Mouse (Mus musculus) CH12.LX (cell line): ENCODE data around the gene Gm13030. TPM values are rescaled to one million over a fixed set of nuclear protein-coding genes. Genes with fewer than 3 reads are reported as not detected.

ENCODE experiments used
- DNase-seq: peaks from one replicate; pipeline ENCODE4 v3.0.0-alpha.2; 2013; ENCODE audit errors: extremely low read depth
- H3K27ac ChIP-seq: 2 replicates; pipeline ENCODE4 v1.5.1; 2012; ENCODE audit warnings: low read depth, mild to moderate bottlenecking, control low read depth, moderate library complexity; ENCODE audit not compliant: insufficient read depth
- H3K27me3 ChIP-seq: replicated peaks from 2 replicates; pipeline ENCODE3; 2012; ENCODE audit warnings: inconsistent platforms
- H3K36me3 ChIP-seq, 2 experiments: replicated peaks in 1 of 2; 2 replicates each; pipeline versions ENCODE3 to v1.6.1; 2012; ENCODE audit warnings: inconsistent platforms in 1 of 2, low read length in 1 of 2, mild to moderate bottlenecking in 1 of 2, mixed read lengths in 1 of 2, moderate library complexity in 1 of 2; ENCODE audit not compliant: control insufficient read depth in 1 of 2, insufficient read depth in 1 of 2
- H3K4me1 ChIP-seq, 2 experiments: 2 replicates each; pipeline ENCODE4 v1.6.1; 2012; ENCODE audit warnings: inconsistent platforms in 1 of 2, moderate library complexity in 1 of 2; ENCODE audit not compliant: insufficient read depth in 2 of 2, control insufficient read depth in 1 of 2
- H3K4me2 ChIP-seq: 2 replicates; pipeline ENCODE4 v1.6.1; 2012; ENCODE audit warnings: low read depth, mild to moderate bottlenecking, control low read depth; ENCODE audit not compliant: poor library complexity, insufficient read depth, severe bottlenecking
- H3K4me3 ChIP-seq, 3 experiments: fragments of 150-350 bp in 1 of 3; sonication (generic) in 1 of 3; replicated peaks in 1 of 3; 2 replicates each; pipeline versions ENCODE3 to v1.5.1; 2011 to 2012; ENCODE audit warnings: low read depth in 2 of 3, low read length in 2 of 3, mild to moderate bottlenecking in 2 of 3, moderate library complexity in 2 of 3, control low read depth in 1 of 3, improper control_type of control experiment in 1 of 3, inconsistent platforms in 1 of 3, mixed read lengths in 1 of 3; ENCODE audit not compliant: poor library complexity in 1 of 3
- H3K79me2 ChIP-seq: replicated peaks from 2 replicates; pipeline ENCODE4 v1.6.1; 2012; ENCODE audit warnings: mild to moderate bottlenecking, moderate library complexity; ENCODE audit not compliant: control insufficient read depth, poor library complexity, insufficient read depth, severe bottlenecking; ENCODE audit errors: extremely low read depth
- H3K9ac ChIP-seq: 2 replicates; pipeline ENCODE4 v1.6.1; 2012; ENCODE audit warnings: low read depth, mild to moderate bottlenecking, control low read depth, moderate library complexity; ENCODE audit not compliant: insufficient read depth
- H3K9me3 ChIP-seq: replicated peaks from 2 replicates; pipeline ENCODE3; 2012; ENCODE audit warnings: low read length, inconsistent platforms, mixed read lengths
- BHLHE40 ChIP-seq: IDR thresholded peaks from 2 replicates; pipeline ENCODE4 v1.6.1; 2011; ENCODE audit warnings: mild to moderate bottlenecking, low read depth, low read length, improper control_type of control experiment
- CHD2 ChIP-seq: IDR thresholded peaks from 2 replicates; pipeline ENCODE4 v1.6.1; 2011; ENCODE audit warnings: low read length, improper control_type of control experiment
- ELF1 ChIP-seq: IDR thresholded peaks from 2 replicates; pipeline ENCODE4 v1.6.1; 2014; ENCODE audit warnings: low read depth, mild to moderate bottlenecking, inconsistent platforms, low read length, improper control_type of control experiment
- JUN ChIP-seq: IDR thresholded peaks from 2 replicates; pipeline ENCODE4 v1.6.1; 2011; ENCODE audit warnings: low read depth, mild to moderate bottlenecking, low read length, improper control_type of control experiment, moderate library complexity; ENCODE audit not compliant: insufficient read depth
- JUND ChIP-seq: conservative IDR thresholded peaks from 2 replicates; pipeline ENCODE4 v1.6.1; 2011; ENCODE audit warnings: low read depth, low read length, improper control_type of control experiment
- TCF12 ChIP-seq: IDR thresholded peaks from 2 replicates; pipeline ENCODE4 v1.6.1; 2014; ENCODE audit warnings: low read depth, mild to moderate bottlenecking, inconsistent platforms, low read length, improper control_type of control experiment
- USF2 ChIP-seq: conservative IDR thresholded peaks from 2 replicates; pipeline ENCODE4 v1.6.1; 2011; ENCODE audit warnings: low read depth, low read length, improper control_type of control experiment
- dilution Hi-C: fragments of 300-500 bp; cut with MboI; formaldehyde crosslinking; loops from 2 replicates; pipeline ENCODE4 v1.14.3; 2020; ENCODE audit warnings: low sequenced_read_pairs; ENCODE audit not compliant: extremely low pct_unique_long_range_greater_than_20kb, extremely low pct_ligation_motif_present
- in situ Hi-C: fragments of 300-500 bp; cut with MboI; formaldehyde crosslinking; loops from 3 replicates; pipeline ENCODE4 v1.14.3; 2019; ENCODE audit warnings: low sequenced_read_pairs, low pct_ligation_motif_present, low pct_unique_long_range_greater_than_20kb, mixed read lengths
- polyA plus RNA-seq: library from polyadenylated mRNA; unstranded; fragments of >175 nt; gene quantifications from 2 replicates; pipeline ENCODE4 v1.2.1, GENCODE M21; 2012; ENCODE audit warnings: low read depth; ENCODE audit not compliant: insufficient read length
- total RNA-seq, 2 experiments: library from RNA; depleted of rRNA; stranded (reverse); fragments of 300-350 nt in 1 of 2; fragments of >200 nt in 1 of 2; gene quantifications; 2 replicates each; pipeline ENCODE4 v1.2.3; 2012 to 2014

Gene Gm13030
- total and polyA plus RNA-seq, 3 experiments = not detected

DNA sequence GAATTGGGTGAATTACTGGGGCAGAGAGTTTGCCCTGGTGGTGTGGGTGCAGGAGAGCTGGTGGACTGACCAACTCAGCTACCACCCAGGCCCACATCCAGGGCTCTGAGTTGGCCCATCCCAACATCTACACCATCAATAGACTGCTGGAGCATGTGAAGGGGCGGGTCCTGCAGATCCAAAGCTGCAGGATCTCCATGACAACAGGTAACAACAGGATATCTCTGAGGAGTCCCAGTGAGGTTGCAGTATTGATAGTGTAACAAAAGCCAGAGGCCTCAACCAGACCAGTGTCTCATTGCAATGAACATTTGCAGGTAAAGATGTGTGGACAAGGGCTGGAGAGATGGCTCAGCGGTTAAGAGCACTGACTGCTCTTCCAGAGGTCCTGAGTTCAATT lies 52.7 kb downstream of the Gm13030 start:
- H3K36me3 ChIP-seq = no peaks in the 10 kb centered on the region
- dilution Hi-C loops = no loop called here
- no peak for TF ChIP-seq JUN
- TF ChIP-seq JUND = no peak
- no peak for TF ChIP-seq BHLHE40
- TF ChIP-seq TCF12 = no peak
- no peak for TF ChIP-seq USF2
- TF ChIP-seq CHD2 = no peak
- TF ChIP-seq ELF1 = no peak
- no peak for DNase-seq
- H3K4me1 ChIP-seq = no peaks in the 10 kb centered on the region
- no peak overlapping the region for H3K4me3 ChIP-seq
- H3K27ac ChIP-seq = no peak overlapping the region
- no peak overlapping the region for H3K9ac ChIP-seq
- in situ Hi-C loops = no loop called here
- H3K9me3 ChIP-seq = peaks cover 19% of the 10 kb centered on the region
- peaks cover 47% of the 10 kb centered on the region for H3K27me3 ChIP-seq
- no peaks in the 10 kb centered on the region for H3K79me2 ChIP-seq
- H3K4me2 ChIP-seq = no peak overlapping the region

Other genes starting within 250 kb of the Gm13030 start
- gene Vwa5b1, start 238.1 kb downstream of the Gm13030 start, total RNA-seq (2012; rRNA removed) = not detected in 2 replicates
- not detected in 2 replicates for gene Vwa5b1, start 238.1 kb downstream of the Gm13030 start, total RNA-seq (2014; rRNA removed)
- not detected in 2 replicates for gene Vwa5b1, start 238.1 kb downstream of the Gm13030 start, polyA plus RNA-seq
- not detected in 2 replicates for gene Pla2g2c, start 149.2 kb downstream of the Gm13030 start, total RNA-seq (2012; rRNA removed)
- not detected in 2 replicates for gene Pla2g2c, start 149.2 kb downstream of the Gm13030 start, total RNA-seq (2014; rRNA removed)
- not detected in 2 replicates for gene Pla2g2c, start 149.2 kb downstream of the Gm13030 start, polyA plus RNA-seq
- gene Ubxn10, start 136.8 kb downstream of the Gm13030 start, total RNA-seq (2012; rRNA removed) = not detected in 2 replicates
- not detected in 2 replicates for gene Ubxn10, start 136.8 kb downstream of the Gm13030 start, total RNA-seq (2014; rRNA removed)
- not detected in 2 replicates for gene Ubxn10, start 136.8 kb downstream of the Gm13030 start, polyA plus RNA-seq
- not detected in 2 replicates for gene Pla2g2f, start 116.3 kb downstream of the Gm13030 start, total RNA-seq (2012; rRNA removed)
- not detected in 2 replicates for gene Pla2g2f, start 116.3 kb downstream of the Gm13030 start, total RNA-seq (2014; rRNA removed)
- gene Pla2g2f, start 116.3 kb downstream of the Gm13030 start, polyA plus RNA-seq = not detected in 2 replicates
- gene Pla2g2d, start 98.2 kb downstream of the Gm13030 start, total RNA-seq (2012; rRNA removed) = not detected in 2 replicates
- not detected in 2 replicates for gene Pla2g2d, start 98.2 kb downstream of the Gm13030 start, total RNA-seq (2014; rRNA removed)
- not detected in 2 replicates for gene Pla2g2d, start 98.2 kb downstream of the Gm13030 start, polyA plus RNA-seq
- 0.29 and 0.68 TPM in 2 replicates for gene Pla2g5, start 10.5 kb downstream of the Gm13030 start, total RNA-seq (2012; rRNA removed)
- not detected in 2 replicates for gene Pla2g5, start 10.5 kb downstream of the Gm13030 start, total RNA-seq (2014; rRNA removed)
- 0.25 and 0.53 TPM in 2 replicates for gene Pla2g5, start 10.5 kb downstream of the Gm13030 start, polyA plus RNA-seq
- 0.30 and 0.50 TPM in 2 replicates for gene Pla2g2e, start 4.0 kb upstream of the Gm13030 start, total RNA-seq (2012; rRNA removed)
- gene Pla2g2e, start 4.0 kb upstream of the Gm13030 start, total RNA-seq (2014; rRNA removed) = not detected in 2 replicates
- gene Pla2g2e, start 4.0 kb upstream of the Gm13030 start, polyA plus RNA-seq = not detected in 2 replicates
- gene Otud3, start 40.0 kb upstream of the Gm13030 start, total RNA-seq (2012; rRNA removed) = 5.5 and 6.3 TPM in 2 replicates
- gene Otud3, start 40.0 kb upstream of the Gm13030 start, total RNA-seq (2014; rRNA removed) = 2.8 and 3.2 TPM in 2 replicates
- gene Otud3, start 40.0 kb upstream of the Gm13030 start, polyA plus RNA-seq = 5.4 TPM in 2 replicates
- gene Rnf186, start 93.1 kb upstream of the Gm13030 start, total RNA-seq (2012; rRNA removed) = not detected in 2 replicates
- not detected in 2 replicates for gene Rnf186, start 93.1 kb upstream of the Gm13030 start, total RNA-seq (2014; rRNA removed)
- gene Rnf186, start 93.1 kb upstream of the Gm13030 start, polyA plus RNA-seq = not detected in 2 replicates
- gene Tmco4, start 98.9 kb upstream of the Gm13030 start, total RNA-seq (2012; rRNA removed) = 22.2 and 23.2 TPM in 2 replicates
- 16.1 and 20.3 TPM in 2 replicates for gene Tmco4, start 98.9 kb upstream of the Gm13030 start, total RNA-seq (2014; rRNA removed)
- gene Tmco4, start 98.9 kb upstream of the Gm13030 start, polyA plus RNA-seq = 19.2 and 21.7 TPM in 2 replicates
- not detected in 2 replicates for gene Htr6, start 201.6 kb upstream of the Gm13030 start, total RNA-seq (2012; rRNA removed)
- not detected in 2 replicates for gene Htr6, start 201.6 kb upstream of the Gm13030 start, total RNA-seq (2014; rRNA removed)
- not detected in 2 replicates for gene Htr6, start 201.6 kb upstream of the Gm13030 start, polyA plus RNA-seq
- 0.55 and 0.89 TPM in 2 replicates for gene Nbl1, start 219.0 kb upstream of the Gm13030 start, total RNA-seq (2012; rRNA removed)
- gene Nbl1, start 219.0 kb upstream of the Gm13030 start, total RNA-seq (2014; rRNA removed) = 1.4 and 1.5 TPM in 2 replicates
- gene Nbl1, start 219.0 kb upstream of the Gm13030 start, polyA plus RNA-seq = 2.0 and 3.3 TPM in 2 replicates